Mouse (Mus musculus) myocyte (in vitro differentiated cells): Measurements from ENCODE around the gene Tmprss4. TPM values are rescaled to one million over a fixed set of nuclear protein-coding genes. Genes with fewer than 3 reads are reported as not detected.

Experiments used
- H3K27me3 ChIP-seq: one replicate; pipeline ENCODE4 v1.6.1; 2011; ENCODE audit not compliant: control insufficient read depth, insufficient read depth, insufficient read length
- H3K36me3 ChIP-seq: one replicate; pipeline ENCODE4 v1.6.1; 2011; ENCODE audit not compliant: control insufficient read depth, insufficient read depth
- H3K4me2 ChIP-seq: one replicate; pipeline ENCODE4 v1.6.1; 2011; ENCODE audit warnings: low read depth, control low read depth
- H3K4me3 ChIP-seq: one replicate; pipeline ENCODE4 v1.5.1; 2011; ENCODE audit warnings: mild to moderate bottlenecking, control low read depth, moderate library complexity
- H3K79me2 ChIP-seq: one replicate; pipeline ENCODE4 v1.6.1; 2011; ENCODE audit not compliant: control insufficient read depth, insufficient read depth
- H3ac ChIP-seq: one replicate; pipeline ENCODE4 v1.6.1; 2011; ENCODE audit not compliant: control insufficient read depth, insufficient read length
- CEBPB ChIP-seq: IDR thresholded peaks from 2 replicates; pipeline ENCODE4 v1.6.1; 2011; ENCODE audit warnings: mild to moderate bottlenecking, moderate library complexity; ENCODE audit not compliant: poor library complexity, insufficient read depth, severe bottlenecking
- E2F4 ChIP-seq: IDR thresholded peaks from one replicate; pipeline ENCODE4 v1.6.1; 2011; ENCODE audit warnings: mild to moderate bottlenecking, control low read depth, moderate library complexity; ENCODE audit not compliant: insufficient read depth
- MAX ChIP-seq: IDR thresholded peaks from one replicate; pipeline ENCODE4 v1.6.1; 2011; ENCODE audit warnings: low read depth, mild to moderate bottlenecking, control low read depth
- MYOD1 ChIP-seq, 3 experiments: IDR thresholded peaks; one replicate each; pipeline ENCODE4 v1.6.1; 2011; ENCODE audit warnings: control low read depth in 2 of 3, low read depth in 2 of 3, mild to moderate bottlenecking in 2 of 3, moderate library complexity in 1 of 3; ENCODE audit not compliant: insufficient read length in 2 of 3, control insufficient read depth in 1 of 3
- MYOG ChIP-seq, 3 experiments: IDR thresholded peaks; one replicate each; pipeline ENCODE4 v1.6.1; 2011; ENCODE audit warnings: control low read depth in 2 of 3, low read depth in 2 of 3, mild to moderate bottlenecking in 2 of 3; ENCODE audit not compliant: insufficient read length in 2 of 3, control insufficient read depth in 1 of 3, insufficient read depth in 1 of 3
- POLR2A ChIP-seq: IDR thresholded peaks from one replicate; pipeline ENCODE4 v1.6.1; 2011; ENCODE audit warnings: low read depth, mild to moderate bottlenecking, control low read depth, moderate library complexity; ENCODE audit not compliant: insufficient read length
- POLR2AphosphoS2 ChIP-seq: IDR thresholded peaks from one replicate; pipeline ENCODE4 v1.6.1; 2011; ENCODE audit warnings: low read depth, control low read depth; ENCODE audit not compliant: insufficient read length
- REST ChIP-seq: IDR thresholded peaks from one replicate; pipeline ENCODE4 v1.6.1; 2011; ENCODE audit warnings: mild to moderate bottlenecking, control low read depth, moderate library complexity; ENCODE audit not compliant: insufficient read depth, insufficient read length
- SRF ChIP-seq: IDR thresholded peaks from one replicate; pipeline ENCODE4 v1.6.1; 2011; ENCODE audit warnings: low read depth; ENCODE audit not compliant: control insufficient read depth, insufficient read length
- TCF12 ChIP-seq: IDR thresholded peaks from one replicate; pipeline ENCODE4 v1.6.1; 2011; ENCODE audit warnings: mild to moderate bottlenecking, control low read depth; ENCODE audit not compliant: poor library complexity, insufficient read depth, severe bottlenecking
- TCF3 ChIP-seq: IDR thresholded peaks from one replicate; pipeline ENCODE4 v1.6.1; 2011; ENCODE audit warnings: low read depth, control low read depth; ENCODE audit not compliant: insufficient read length
- USF1 ChIP-seq: IDR thresholded peaks from one replicate; pipeline ENCODE4 v1.6.1; 2011; ENCODE audit warnings: low read depth, mild to moderate bottlenecking, control low read depth, moderate library complexity
- polyA plus RNA-seq: library from polyadenylated mRNA; unstranded; fragments of >200 nt; fragmentation: generic; extraction: Trizol; gene quantifications from one replicate; pipeline ENCODE4 v1.2.1, GENCODE M21; 2012; ENCODE audit warnings: missing spikeins

Gene Tmprss4
- not detected for polyA plus RNA-seq

- Histone ChIP-seq H3K4me2 (no peak within 1 kb of the TSS), H3K36me3 (no peaks in the 10 kb centered on the region), H3ac (no peak within 1 kb of the TSS), H3K27me3 (peaks cover 11% of the 10 kb centered on the region), H3K4me3 (no peak within 1 kb of the TSS), H3K79me2 (no peaks in the 10 kb centered on the region)
- no peak for TF ChIP-seq REST
Observed at GRCm38 (mm10) chr9:45203797-45204410, at the start of gene Tmprss4. Gene Tmprss4 (minus strand): TSS chr9:45204092.

- H3K4me3 ChIP-seq: no peak overlapping the region
- H3K27me3 ChIP-seq: peaks cover 19% of the 10 kb centered on the region
- H3K4me2 ChIP-seq: no peak overlapping the region
- no peaks in the 10 kb centered on the region for H3K36me3 ChIP-seq
- no peaks in the 10 kb centered on the region for H3K79me2 ChIP-seq
- H3ac ChIP-seq: no peak overlapping the region
- no peak for TF ChIP-seq MYOG (IDR thresholded peaks at IDR 0.05; ENCODE audit: control insufficient read depth in 1 of 3, insufficient read depth in 1 of 3, insufficient read length in 2 of 3, low read depth in 2 of 3)
- no peak for TF ChIP-seq CEBPB
- TF ChIP-seq POLR2AphosphoS2: no peak
- no peak for TF ChIP-seq REST
- no peak for TF ChIP-seq POLR2A
- no peak for TF ChIP-seq TCF3
- no peak for TF ChIP-seq TCF12
- no peak for TF ChIP-seq MYOD1 (IDR thresholded peaks at IDR 0.05; ENCODE audit: control insufficient read depth in 1 of 3, insufficient read length in 2 of 3, low read depth in 2 of 3)
- no peak for TF ChIP-seq E2F4
- no peak for TF ChIP-seq USF1
- no peak for TF ChIP-seq SRF
- no peak for TF ChIP-seq MAX
Observed at GRCm38 (mm10) chr9:45252395-45252794, 48.5 kb upstream of the Tmprss4 start.

GRCm38 (mm10) chr9:45251990-45252389 is 48.1 kb upstream of the Tmprss4 start:
- TF ChIP-seq MAX (no peak), POLR2A (no peak), SRF (no peak), USF1 (no peak), TCF12 (no peak)
- H3K4me3 ChIP-seq: no peak overlapping the region
- peaks cover 19% of the 10 kb centered on the region for H3K27me3 ChIP-seq
- no peak overlapping the region for H3K4me2 ChIP-seq
- H3K79me2 ChIP-seq: no peaks in the 10 kb centered on the region
- no peaks in the 10 kb centered on the region for H3K36me3 ChIP-seq
- no peak overlapping the region for H3ac ChIP-seq

GRCm38 (mm10) chr9:45251281-45251680 is 47.4 kb upstream of the Tmprss4 start:
- Histone ChIP-seq H3K4me2 (no peak overlapping the region), H3ac (no peak overlapping the region), H3K4me3 (no peak overlapping the region), H3K79me2 (no peaks in the 10 kb centered on the region), H3K27me3 (peaks cover 15% of the 10 kb centered on the region), H3K36me3 (no peaks in the 10 kb centered on the region)
- TF ChIP-seq MYOD1 (IDR thresholded peaks at IDR 0.05; ENCODE audit: control insufficient read depth in 1 of 3, insufficient read length in 2 of 3, low read depth in 2 of 3) (no peak), REST (no peak), POLR2A (no peak), E2F4 (no peak), SRF (no peak), CEBPB (no peak), MAX (no peak), TCF3 (no peak), MYOG (IDR thresholded peaks at IDR 0.05; ENCODE audit: control insufficient read depth in 1 of 3, insufficient read depth in 1 of 3, insufficient read length in 2 of 3, low read depth in 2 of 3) (no peak), USF1 (no peak), TCF12 (no peak), POLR2AphosphoS2 (no peak)

GRCm38 (mm10) chr9:45250306-45250705 is 46.4 kb upstream of the Tmprss4 start:
- Histone ChIP-seq H3K27me3 (peaks cover 18% of the 10 kb centered on the region), H3K4me2 (no peak overlapping the region), H3K4me3 (no peak overlapping the region), H3ac (no peak overlapping the region), H3K79me2 (no peaks in the 10 kb centered on the region), H3K36me3 (no peaks in the 10 kb centered on the region)
- no peak for TF ChIP-seq TCF3
- TF ChIP-seq SRF: no peak
- no peak for TF ChIP-seq MAX
- TF ChIP-seq CEBPB: no peak
- TF ChIP-seq USF1: no peak
